Mouse (Mus musculus) midbrain, embryonic 12.5 days (tissue): ENCODE data around the gene Rbms2. TPM values are rescaled to one million over a fixed set of nuclear protein-coding genes. Genes with fewer than 3 reads are reported as not detected.

Source experiments
- ATAC-seq: fragments of 200-750 bp; cut with Nextera tagmentation; 2 replicates; pipeline ENCODE4 v1.8.0; 2017; ENCODE audit warnings: low read depth, moderate TSS enrichment, moderate library complexity; ENCODE audit not compliant: low FRiP score
- H3K27ac ChIP-seq: fragments of 300-500 bp; sonication (generic); replicated peaks from 2 replicates; pipeline ENCODE4 v1.5.1; 2016; ENCODE audit warnings: mild to moderate bottlenecking
- H3K27me3 ChIP-seq: fragments of 300-500 bp; sonication (generic); 2 replicates; pipeline ENCODE4 v1.6.1; 2016; ENCODE audit warnings: mild to moderate bottlenecking
- H3K36me3 ChIP-seq: fragments of 300-500 bp; sonication (generic); 2 replicates; pipeline ENCODE4 v1.6.1; 2016
- H3K4me1 ChIP-seq: fragments of 300-500 bp; sonication (generic); 2 replicates; pipeline ENCODE4 v1.6.1; 2016
- H3K4me2 ChIP-seq: fragments of 300-500 bp; sonication (generic); replicated peaks from 2 replicates; pipeline ENCODE4 v1.6.1; 2016; ENCODE audit warnings: mild to moderate bottlenecking, moderate library complexity
- H3K4me3 ChIP-seq: fragments of 300-500 bp; sonication (generic); 2 replicates; pipeline ENCODE4 v1.5.1; 2016; ENCODE audit warnings: mild to moderate bottlenecking
- H3K9ac ChIP-seq: fragments of 300-500 bp; sonication (generic); replicated peaks from 2 replicates; pipeline ENCODE4 v1.6.1; 2016; ENCODE audit warnings: mild to moderate bottlenecking, moderate library complexity
- H3K9me3 ChIP-seq: fragments of 300-500 bp; sonication (generic); 2 replicates; pipeline ENCODE4 v1.6.1; 2016; ENCODE audit warnings: mild to moderate bottlenecking
- WGBS: fragments of 180-500 bp; shearing (Covaris S2); methylation state at CpG from one replicate; pipeline ENCODE4 v1.1.7; 2016; 5-methylcytosine and 5-hydroxymethylcytosine counted together
- microRNA counts: library from miRNA; unstranded; fragments of <30 nt; microRNA quantifications from one replicate; lab custom pipeline; 2017
- microRNA-seq: library from miRNA; unstranded; fragments of <30 nt; microRNA quantifications from one replicate; pipeline ENCODE4, GENCODE M21; 2017
- polyA plus RNA-seq: library from polyadenylated mRNA; unstranded; fragments of >200 nt; fragmentation: Nextera tagmentation; extraction: Ambion mirVana; gene quantifications from 2 replicates; pipeline ENCODE4 v1.2.1, GENCODE M21; 2016

Rbms2 gene
- polyA plus RNA-seq, 1 experiment from 2014 or later = 21.6 TPM

GRCm38 (mm10) chr10:128083688-128084087 lies 96.4 kb downstream of the Rbms2 start:
- H3K27ac ChIP-seq = peak overlapping the region; percentile 88
- WGBS = under 1% methylated on average over 22 of the region's 22 CpGs
- peak overlapping the region; percentile 96 for H3K4me2 ChIP-seq
- H3K9me3 ChIP-seq = no peaks in the 10 kb centered on the region
- ATAC-seq = no peak
- H3K4me1 ChIP-seq = peaks cover 20% of the 10 kb centered on the region
- H3K36me3 ChIP-seq = peaks cover 40% of the 10 kb centered on the region
- H3K9ac ChIP-seq = peak overlapping the region; percentile 99
- peak overlapping the region; percentile 91 for H3K4me3 ChIP-seq
- H3K27me3 ChIP-seq = no peaks in the 10 kb centered on the region

- no peaks in the 10 kb centered on the region for H3K27me3 ChIP-seq
- peak; percentile 98 for ATAC-seq
- under 1% methylated on average over 34 of the region's 34 CpGs for WGBS
- peaks cover 20% of the 10 kb centered on the region for H3K4me1 ChIP-seq
- H3K9ac ChIP-seq = peak within 1 kb of the TSS; percentile 99
- H3K9me3 ChIP-seq = no peaks in the 10 kb centered on the region
- H3K27ac ChIP-seq = peak within 1 kb of the TSS; percentile 88
- H3K36me3 ChIP-seq = peaks cover 34% of the 10 kb centered on the region
- H3K4me2 ChIP-seq = peak within 1 kb of the TSS; percentile 96
- peak within 1 kb of the TSS; percentile 91 for H3K4me3 ChIP-seq
Observed at GRCm38 (mm10) chr10:128082880-128083421, 97.1 kb downstream of the Rbms2 start, which contains the start of gene Atp5b. TSS of gene Atp5b (plus strand) at chr10:128083273.

- Histone ChIP-seq H3K9ac (peak overlapping the region; percentile 68), H3K4me3 (peak overlapping the region; percentile 91), H3K9me3 (no peaks in the 10 kb centered on the region), H3K27ac (0 out of 2 replicates have a peak overlapping the region, but pooled peaks have one; percentile 61), H3K4me2 (peak overlapping the region; percentile 68), H3K4me1 (peaks cover 20% of the 10 kb centered on the region), H3K27me3 (no peaks in the 10 kb centered on the region), H3K36me3 (peaks cover 34% of the 10 kb centered on the region)
- ATAC-seq = no peak
- WGBS = 19% methylated on average over 9 of the region's 9 CpGs
Observed at GRCm38 (mm10) chr10:128082477-128082808, 97.7 kb downstream of the Rbms2 start.

- Histone ChIP-seq H3K4me2 (peak overlapping the region; percentile 68), H3K4me3 (peak overlapping the region; percentile 91), H3K9me3 (no peaks in the 10 kb centered on the region), H3K4me1 (peaks cover 20% of the 10 kb centered on the region), H3K36me3 (peaks cover 34% of the 10 kb centered on the region), H3K9ac (no peak overlapping the region; the same call in 1 of the 2 replicates), H3K27me3 (no peaks in the 10 kb centered on the region), H3K27ac (no peak overlapping the region)
- ATAC-seq = no peak
- 60% methylated on average over 6 of the region's 6 CpGs for WGBS
Observed at GRCm38 (mm10) chr10:128081807-128082476, 98.2 kb downstream of the Rbms2 start.

MicroRNA genes within 50 kb of the gene (microRNA counts, 519-probe panel; counts per million panel counts)
- not detected for microRNA mmu-miR-677 (lab: Ali Mortazavi, UCI)

Small RNA genes lying within 50 kb of the gene (microRNA-seq; reads per million reads assigned to microRNA genes)
- gene Mir677 = 23.9 reads per million, percentile 35 among the genes with 10 or more reads in this experiment

Other genes starting within 250 kb of the Rbms2 start
- not detected in 2 replicates for gene Hsd17b6, start 172.7 kb downstream of the Rbms2 start, polyA plus RNA-seq
- 72.6 and 76.9 TPM in 2 replicates for gene Prim1, start 165.1 kb downstream of the Rbms2 start, polyA plus RNA-seq
- gene Naca, start 144.7 kb downstream of the Rbms2 start, polyA plus RNA-seq = 716 and 742 TPM in 2 replicates
- 545 and 553 TPM in 2 replicates for gene Ptges3, start 121.3 kb downstream of the Rbms2 start, polyA plus RNA-seq
- 1,976 and 1,998 TPM in 2 replicates for gene Atp5b, start 97.0 kb downstream of the Rbms2 start, polyA plus RNA-seq
- 14.1 and 16.0 TPM in 2 replicates for gene Baz2a, start 88.7 kb downstream of the Rbms2 start, polyA plus RNA-seq
- 0.71 and 0.91 TPM in 2 replicates for gene Gls2, start 14.2 kb upstream of the Rbms2 start, polyA plus RNA-seq
- gene Spryd4, start 31.5 kb upstream of the Rbms2 start, polyA plus RNA-seq = 21.4 and 24.1 TPM in 2 replicates
- gene Mip, start 45.5 kb upstream of the Rbms2 start, polyA plus RNA-seq = 0.13 TPM in 1 of 2 replicates, not detected in the other
- gene Timeless, start 51.8 kb upstream of the Rbms2 start, polyA plus RNA-seq = 54.9 and 58.4 TPM in 2 replicates
- gene Apon, start 73.8 kb upstream of the Rbms2 start, polyA plus RNA-seq = 0.21 and 0.92 TPM in 2 replicates
- not detected in 2 replicates for gene Apof, start 88.4 kb upstream of the Rbms2 start, polyA plus RNA-seq
- 23.8 and 24.1 TPM in 2 replicates for gene Stat2, start 90.3 kb upstream of the Rbms2 start, polyA plus RNA-seq
- gene Il23a, start 118.5 kb upstream of the Rbms2 start, polyA plus RNA-seq = not detected in 2 replicates
- gene Pan2, start 123.0 kb upstream of the Rbms2 start, polyA plus RNA-seq = 39.8 and 41.7 TPM in 2 replicates
- gene Cnpy2, start 142.2 kb upstream of the Rbms2 start, polyA plus RNA-seq = 219 and 220 TPM in 2 replicates
- 205 and 209 TPM in 2 replicates for gene Cs, start 157.4 kb upstream of the Rbms2 start, polyA plus RNA-seq
- gene Coq10a, start 188.7 kb upstream of the Rbms2 start, polyA plus RNA-seq = 28.6 and 33.6 TPM in 2 replicates
- gene Ankrd52, start 196.8 kb upstream of the Rbms2 start, polyA plus RNA-seq = 12.9 and 13.5 TPM in 2 replicates
- not detected in 2 replicates for gene Slc39a5, start 220.9 kb upstream of the Rbms2 start, polyA plus RNA-seq
- 127 and 147 TPM in 2 replicates for gene Nabp2, start 231.2 kb upstream of the Rbms2 start, polyA plus RNA-seq
- 57.6 and 60.7 TPM in 2 replicates for gene Rnf41, start 231.4 kb upstream of the Rbms2 start, polyA plus RNA-seq